Mouse (Mus musculus) liver, postnatal 0 days (tissue): ENCODE data around the gene Tomm20l. TPM values are rescaled to one million over a fixed set of nuclear protein-coding genes. Genes with fewer than 3 reads are reported as not detected.
A peak's percentile ranks its signal among the peaks of the same experiment; 100 is the strongest.

Experiments used
- ATAC-seq: fragments of 200-750 bp; cut with Nextera tagmentation; 2 replicates; pipeline ENCODE4 v1.8.0; 2017; ENCODE audit warnings: mild to moderate bottlenecking, moderate library complexity
- DNase-seq: peaks from one replicate; pipeline ENCODE4 v3.0.0-alpha.2; 2016
- H3K27ac ChIP-seq: fragments of 300-500 bp; sonication (generic); 2 replicates; pipeline ENCODE4 v1.5.1; 2014; ENCODE audit warnings: antibody characterized with exemption, moderate library complexity, mild to moderate bottlenecking, low read depth
- H3K27me3 ChIP-seq: fragments of 300-500 bp; sonication (generic); 2 replicates; pipeline ENCODE4 v1.6.1; 2014; ENCODE audit warnings: low read length, control low read depth, mixed read lengths; ENCODE audit not compliant: insufficient read depth
- H3K36me3 ChIP-seq: fragments of 300-500 bp; sonication (generic); replicated peaks from 2 replicates; pipeline ENCODE4 v1.6.1; 2014; ENCODE audit warnings: mild to moderate bottlenecking, control low read depth, low read length, moderate library complexity, mixed read lengths; ENCODE audit not compliant: insufficient read depth
- H3K4me1 ChIP-seq: fragments of 300-500 bp; sonication (generic); 2 replicates; pipeline ENCODE4 v1.6.1; 2014; ENCODE audit warnings: antibody characterized with exemption, mild to moderate bottlenecking, control low read depth; ENCODE audit not compliant: insufficient read depth
- H3K4me2 ChIP-seq: fragments of 300-500 bp; sonication (generic); 2 replicates; pipeline ENCODE4 v1.6.1; 2014; ENCODE audit warnings: low read depth, mild to moderate bottlenecking, low read length, moderate library complexity, mixed read lengths
- H3K4me3 ChIP-seq: fragments of 300-500 bp; sonication (generic); 2 replicates; pipeline ENCODE4 v1.5.1; 2014; ENCODE audit warnings: low read depth, low read length
- H3K9ac ChIP-seq: fragments of 300-500 bp; sonication (generic); replicated peaks from 2 replicates; pipeline ENCODE4 v1.6.1; 2014; ENCODE audit warnings: mild to moderate bottlenecking, moderate library complexity
- H3K9me3 ChIP-seq: fragments of 300-500 bp; sonication (generic); 2 replicates; pipeline ENCODE4 v1.6.1; 2016; ENCODE audit warnings: mild to moderate bottlenecking, control low read depth, low read length, mixed read lengths
- CTCF ChIP-seq: sonication (generic); IDR thresholded peaks from 2 replicates; pipeline ENCODE4 v1.5.1; 2016; ENCODE audit warnings: antibody characterized with exemption, low read depth
- EP300 ChIP-seq: IDR thresholded peaks from 2 replicates; pipeline ENCODE4 v1.6.1; 2016; ENCODE audit warnings: antibody characterized with exemption, low read depth, mild to moderate bottlenecking
- WGBS: fragments of 180-500 bp; shearing (Covaris S2); extraction: QIAGEN DNeasy Blood & Tissue Kit; methylation state at CpG from one replicate; pipeline ENCODE4 v1.1.7; 2014; ENCODE audit not compliant: insufficient replicate concordance; 5-methylcytosine and 5-hydroxymethylcytosine counted together
- polyA plus RNA-seq: library from polyadenylated mRNA; unstranded; fragments of >200 nt; fragmentation: Nextera tagmentation; extraction: Ambion mirVana; gene quantifications from 2 replicates; pipeline ENCODE4 v1.2.1, GENCODE M21; 2015

The Tomm20l gene
- polyA plus RNA-seq, 1 experiment from 2014 or later = not detected

GRCm38 (mm10) chr12:71135581-71135980, 24.4 kb downstream of the Tomm20l start:
- WGBS = 9% methylated on average over 5 of the region's 5 CpGs
- H3K27me3 ChIP-seq = no peaks in the 10 kb centered on the region
- H3K4me2 ChIP-seq = peak overlapping the region; percentile 99
- H3K4me3 ChIP-seq = peak overlapping the region; percentile 82
- peak overlapping the region; percentile 94 for H3K9ac ChIP-seq
- H3K36me3 ChIP-seq = peaks cover 17% of the 10 kb centered on the region
- peak overlapping the region; percentile 92; the same call in 1 of the 2 replicates for H3K27ac ChIP-seq
- H3K4me1 ChIP-seq = peaks cover 15% of the 10 kb centered on the region
- ATAC-seq (no peak), DNase-seq (no peak)
- TF ChIP-seq EP300 = no peak
- no peaks in the 10 kb centered on the region for H3K9me3 ChIP-seq

DNA sequence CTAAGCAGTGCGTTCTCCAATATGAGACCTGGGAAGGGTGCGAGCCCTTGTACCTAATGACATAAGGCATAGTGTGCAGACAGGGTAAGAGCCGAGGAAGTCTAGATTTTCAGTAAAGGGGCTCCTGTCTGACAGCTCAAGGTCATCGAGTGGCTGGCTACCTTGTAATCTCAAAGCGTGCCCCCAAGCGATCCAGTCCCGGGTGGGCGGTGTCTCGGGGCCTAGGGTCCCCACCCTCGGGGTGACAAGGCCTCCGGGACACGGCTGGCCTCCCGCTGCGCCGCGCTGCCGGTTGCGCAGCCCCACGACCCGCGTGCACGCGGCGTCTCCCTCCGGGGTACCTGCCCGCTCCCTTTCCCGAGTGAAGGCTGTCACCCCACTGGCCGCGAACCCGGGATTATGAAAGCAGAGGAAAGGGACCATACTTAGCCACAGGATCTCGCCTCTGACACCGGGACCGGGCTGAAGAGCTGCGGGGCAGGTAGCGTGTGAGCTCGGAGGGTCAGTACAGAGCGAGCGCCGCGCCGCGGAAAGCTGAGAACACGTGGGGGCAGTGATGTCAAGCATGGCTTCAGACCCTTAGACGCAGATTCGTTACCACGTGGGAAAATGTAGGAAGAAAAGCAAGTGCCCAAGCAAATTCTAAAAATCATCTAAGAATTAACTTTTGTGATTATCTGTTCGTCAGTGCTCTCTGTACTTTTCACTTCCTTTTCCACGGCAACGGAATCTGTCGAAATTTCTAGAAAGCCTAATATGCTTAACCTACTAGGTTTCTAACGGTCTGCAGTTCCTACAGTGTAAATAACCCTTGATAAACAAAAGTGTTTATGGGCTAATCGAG, 25.1 kb downstream of the Tomm20l start, which contains the start of the genes Timm9 and 2700049A03Rik:
TSS of gene Timm9 (minus strand) at position 555 of the 844 bp plus-strand sequence.
TSS of gene 2700049A03Rik (plus strand) at position 719 of the 844 bp plus-strand sequence.
- TF ChIP-seq EP300 = no peak; the same call in 1 of the 2 replicates
- no peak for TF ChIP-seq CTCF
- H3K27ac ChIP-seq = peak within 1 kb of the TSS; percentile 92
- H3K27me3 ChIP-seq = no peaks in the 10 kb centered on the region
- peaks cover 24% of the 10 kb centered on the region for H3K36me3 ChIP-seq
- peaks cover 15% of the 10 kb centered on the region for H3K4me1 ChIP-seq
- no peaks in the 10 kb centered on the region for H3K9me3 ChIP-seq
- ATAC-seq (peak; percentile 90), DNase-seq (peak; percentile 84)
- H3K9ac ChIP-seq = peak within 1 kb of the TSS; percentile 94
- peak within 1 kb of the TSS; percentile 82 for H3K4me3 ChIP-seq
- WGBS = under 1% methylated on average over 52 of the region's 52 CpGs
- H3K4me2 ChIP-seq = peak within 1 kb of the TSS; percentile 99

DNA sequence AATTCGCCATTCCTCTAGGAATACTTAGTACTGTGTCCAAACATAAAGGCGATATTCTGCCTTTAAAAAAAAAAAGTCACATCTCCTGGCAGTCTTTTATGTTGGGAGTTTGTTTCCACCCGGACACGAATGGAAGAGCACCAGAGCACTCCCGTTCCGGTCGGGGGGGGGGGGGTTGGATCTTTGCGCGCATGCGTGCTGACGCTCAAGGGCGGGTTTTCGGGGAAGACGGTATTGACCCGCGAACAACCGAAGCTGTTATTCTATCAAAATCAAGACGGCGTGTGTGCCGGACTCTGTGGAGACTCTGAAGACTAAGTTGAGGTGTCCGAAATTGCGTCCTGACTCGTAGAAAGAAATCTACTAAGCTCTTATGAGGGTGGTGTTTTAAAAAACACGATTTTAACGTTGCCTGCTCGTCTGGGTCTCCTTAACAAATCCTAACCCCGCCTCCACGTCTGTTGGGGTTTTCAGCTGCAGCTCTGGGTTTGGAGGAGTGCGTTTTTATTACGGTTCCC, 25.8 kb downstream of the Tomm20l start:
- Histone ChIP-seq H3K27me3 (no peaks in the 10 kb centered on the region), H3K4me2 (peak overlapping the region; percentile 99), H3K4me1 (peaks cover 15% of the 10 kb centered on the region), H3K9ac (peak overlapping the region; percentile 94), H3K27ac (peak overlapping the region; percentile 92), H3K36me3 (peaks cover 24% of the 10 kb centered on the region), H3K9me3 (no peaks in the 10 kb centered on the region), H3K4me3 (peak overlapping the region; percentile 82)
- TF ChIP-seq EP300 (no peak; the same call in 1 of the 2 replicates), CTCF (no peak)
- ATAC-seq (peak; percentile 89), DNase-seq (peak; percentile 95)
- WGBS = 0% methylated on average over 30 of the region's 30 CpGs

GRCm38 (mm10) chr12:71137686-71138085, 26.5 kb downstream of the Tomm20l start:
- ATAC-seq = no peak
- Histone ChIP-seq H3K27me3 (no peaks in the 10 kb centered on the region), H3K4me1 (peaks cover 15% of the 10 kb centered on the region), H3K4me2 (peak overlapping the region; percentile 72), H3K9me3 (no peaks in the 10 kb centered on the region), H3K4me3 (peak overlapping the region; percentile 82), H3K27ac (peak overlapping the region; percentile 92; the same call in 1 of the 2 replicates), H3K9ac (peak overlapping the region; percentile 94), H3K36me3 (peaks cover 27% of the 10 kb centered on the region)
- TF ChIP-seq EP300 (no peak), CTCF (no peak)
- DNase-seq = no peak
- 4% methylated on average over 11 of the region's 11 CpGs for WGBS

- DNase-seq (no peak), ATAC-seq (no peak)
- 76% methylated on average over 5 of the region's 5 CpGs for WGBS
- no peak overlapping the region for H3K27ac ChIP-seq
- H3K4me2 ChIP-seq = no peak overlapping the region
- H3K27me3 ChIP-seq = no peaks in the 10 kb centered on the region
- peaks cover 39% of the 10 kb centered on the region for H3K36me3 ChIP-seq
- H3K9me3 ChIP-seq = no peaks in the 10 kb centered on the region
- no peak overlapping the region for H3K4me3 ChIP-seq
- peaks cover 15% of the 10 kb centered on the region for H3K4me1 ChIP-seq
- H3K9ac ChIP-seq = no peak overlapping the region
- TF ChIP-seq EP300 (no peak), CTCF (peak; percentile 54)
Measured at GRCm38 (mm10) chr12:71139258-71139828, 28.1 kb downstream of the Tomm20l start.

DNA sequence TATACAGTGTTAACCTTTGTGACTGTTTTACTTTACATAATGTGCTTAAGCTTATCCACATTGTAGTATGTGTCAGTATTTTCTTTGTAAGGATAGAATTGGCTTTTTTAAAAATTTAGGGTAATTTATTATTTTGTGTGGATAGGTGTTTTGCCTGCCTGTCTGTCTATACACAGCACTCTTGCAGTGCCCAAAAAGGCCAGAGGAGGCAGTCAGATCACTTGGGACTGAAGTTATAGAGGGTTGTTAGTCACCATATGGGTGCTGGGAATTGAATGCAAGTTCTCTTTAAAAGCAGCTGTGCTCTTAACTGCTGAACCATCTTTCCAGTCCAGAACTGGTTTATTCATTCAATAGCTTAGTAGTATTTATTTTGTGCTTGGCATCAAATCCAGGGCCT, 30.0 kb downstream of the Tomm20l start:
- Histone ChIP-seq H3K36me3 (peaks cover 39% of the 10 kb centered on the region), H3K4me2 (no peak overlapping the region), H3K9ac (no peak overlapping the region), H3K27me3 (no peaks in the 10 kb centered on the region), H3K27ac (no peak overlapping the region), H3K4me3 (no peak overlapping the region), H3K9me3 (no peaks in the 10 kb centered on the region), H3K4me1 (peaks cover 7% of the 10 kb centered on the region; the same call in 1 of the 2 replicates)
- ATAC-seq = no peak
- DNase-seq = no peak
- TF ChIP-seq CTCF (peak; percentile 14; the same call in 1 of the 2 replicates), EP300 (no peak)
